Mouse (Mus musculus): Measurements from ENCODE around the gene Agap1. TPM values are rescaled to one million over a fixed set of nuclear protein-coding genes. Genes with fewer than 3 reads are reported as not detected.

The Agap1 gene
- total and polyA plus RNA-seq, 3 experiments = 0.01 TPM; not detected in 2

DNA sequence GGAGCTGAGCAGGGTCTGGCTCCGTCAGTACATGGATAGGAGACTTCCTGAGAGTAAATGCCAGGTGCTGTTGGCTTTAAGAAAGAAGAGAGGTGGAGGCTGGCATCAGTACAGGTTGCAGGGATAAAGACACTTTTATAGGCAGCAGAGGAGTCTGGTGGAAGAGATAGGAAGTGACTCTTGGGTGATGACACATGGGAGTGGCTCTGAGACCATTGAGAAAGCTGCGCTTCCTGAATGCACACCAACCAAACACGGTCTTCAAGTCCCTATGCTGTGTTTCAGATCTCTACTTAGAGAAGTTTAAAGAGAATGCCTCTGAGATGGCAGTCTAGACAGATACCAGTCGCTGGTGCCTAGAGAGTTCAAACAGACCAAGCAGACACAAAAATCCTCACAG, 108.8 kb downstream of the Agap1 start:
- TF ChIP-seq POLR2AphosphoS2 (IDR thresholded peaks at IDR 0.05; ENCODE audit: low read length) (no peak), BHLHE40 (IDR thresholded peaks at IDR 0.05; ENCODE audit: borderline replicate concordance, low read depth, low read length) (no peak), ZC3H11A (IDR thresholded peaks at IDR 0.05; ENCODE audit: low read depth, low read length) (no peak), ZMIZ1 (IDR thresholded peaks at IDR 0.05; ENCODE audit: low read depth, low read length) (no peak), NELFE (IDR thresholded peaks at IDR 0.05; ENCODE audit: low read depth, low read length) (no peak), E2F4 (IDR thresholded peaks at IDR 0.05; ENCODE audit: borderline replicate concordance, low read depth, low read length) (no peak)
- H3K9me3 ChIP-seq (replicated peaks; ENCODE audit: insufficient read depth, low read length) = no peaks in the 10 kb centered on the region

DNA sequence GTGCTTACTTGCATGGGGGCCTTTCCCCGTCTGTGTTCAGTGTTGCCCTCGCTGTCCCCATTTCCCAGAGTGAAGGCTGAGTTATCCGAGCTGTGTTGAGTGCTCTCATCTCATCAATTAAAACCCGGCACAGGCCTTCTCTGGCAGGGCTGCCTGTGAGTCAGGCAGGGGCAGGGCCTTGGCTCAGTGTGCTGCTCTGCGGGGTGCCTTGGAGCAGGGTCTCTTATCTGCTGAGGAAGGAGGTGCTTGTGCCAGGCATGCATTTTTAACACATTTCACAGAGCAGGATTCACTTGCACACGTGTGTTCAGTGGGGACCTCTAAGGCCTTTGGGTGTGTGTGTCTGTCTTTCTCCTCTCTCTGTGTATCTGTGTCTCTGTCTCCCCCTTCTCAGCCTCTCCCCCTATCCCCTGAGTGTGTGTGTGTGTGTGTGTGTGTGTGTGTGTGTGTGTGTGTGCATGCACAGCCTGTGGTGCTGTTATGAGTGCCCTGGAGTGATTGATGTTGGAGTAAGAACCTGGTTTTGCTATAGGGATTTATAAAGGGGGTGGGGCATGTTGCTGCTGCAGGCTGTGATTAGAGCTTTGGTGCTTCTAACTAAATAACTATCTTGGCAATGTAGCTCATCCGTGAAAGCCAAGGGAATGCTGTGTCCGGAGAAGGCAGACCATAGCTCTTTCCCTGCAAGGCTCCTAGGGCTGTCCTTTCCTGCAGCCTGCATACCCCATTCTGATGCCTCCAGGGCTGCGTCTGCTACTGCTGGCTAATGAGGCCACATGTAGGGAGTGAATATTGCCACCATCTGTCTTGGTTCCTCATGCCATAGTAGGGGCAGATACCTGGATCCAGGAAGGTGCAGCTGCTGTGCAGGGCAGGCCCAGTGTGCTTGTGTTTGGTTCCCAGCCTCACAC, 112.2 kb downstream of the Agap1 start:
- H3K4me3 ChIP-seq (ENCODE audit: control insufficient read depth in 1 of 2, insufficient read depth in 1 of 2, low read depth in 2 of 2, low read length in 2 of 2) = no peak overlapping the region
- TF ChIP-seq SMC3 (IDR thresholded peaks at IDR 0.05; ENCODE audit: low read depth, low read length) = no peak
- no peak for TF ChIP-seq E2F4 (IDR thresholded peaks at IDR 0.05; ENCODE audit: borderline replicate concordance, low read depth, low read length)
- TF ChIP-seq TAL1 (IDR thresholded peaks at IDR 0.05; ENCODE audit: low read length) = no peak
- no peak for TF ChIP-seq POLR2AphosphoS2 (IDR thresholded peaks at IDR 0.05; ENCODE audit: low read length)
- TF ChIP-seq NELFE (IDR thresholded peaks at IDR 0.05; ENCODE audit: low read depth, low read length) = no peak
- TF ChIP-seq ZMIZ1 (IDR thresholded peaks at IDR 0.05; ENCODE audit: low read depth, low read length) = no peak
- no peak for TF ChIP-seq RAD21 (IDR thresholded peaks at IDR 0.05; ENCODE audit: low read depth, low read length)
- no peak for TF ChIP-seq CHD2 (IDR thresholded peaks at IDR 0.05; ENCODE audit: low read length)
- TF ChIP-seq MAZ (IDR thresholded peaks at IDR 0.05; ENCODE audit: low read depth, low read length) = no peak
- TF ChIP-seq MEF2A (IDR thresholded peaks at IDR 0.05; ENCODE audit: extremely low read depth, insufficient replicate concordance, low read depth, low read length, poor library complexity, severe bottlenecking) = no peak
- TF ChIP-seq JUND (IDR thresholded peaks at IDR 0.05; ENCODE audit: low read depth, low read length) = no peak
- H3K9me3 ChIP-seq (replicated peaks; ENCODE audit: insufficient read depth, low read length) = no peaks in the 10 kb centered on the region
- no peaks in the 10 kb centered on the region for H3K27me3 ChIP-seq (ENCODE audit: control insufficient read depth in 1 of 2, insufficient read depth in 2 of 2, low read length in 2 of 2)
- H3K36me3 ChIP-seq (ENCODE audit: control insufficient read depth in 1 of 2, insufficient read depth in 2 of 2, low read length in 2 of 2) = no peaks in the 10 kb centered on the region
- no peak overlapping the region for H3K9ac ChIP-seq (ENCODE audit: control insufficient read depth, low read depth, low read length, poor library complexity, severe bottlenecking)
- no peak for DNase-seq (ENCODE audit: low read depth, low spot score)
- H3K79me2 ChIP-seq (ENCODE audit: control insufficient read depth, insufficient read depth, low read length, poor library complexity) = no peaks in the 10 kb centered on the region
- H3K27ac ChIP-seq (ENCODE audit: control insufficient read depth, low read depth, low read length) = no peak overlapping the region
- H3K4me1 ChIP-seq (ENCODE audit: control insufficient read depth in 1 of 2, insufficient read depth in 2 of 2, low read length in 2 of 2) = no peaks in the 10 kb centered on the region

More for the DNA sequence above, 108.8 kb downstream of the Agap1 start:
- Histone ChIP-seq H3K4me1 (ENCODE audit: control insufficient read depth in 1 of 2, insufficient read depth in 2 of 2, low read length in 2 of 2) (no peaks in the 10 kb centered on the region), H3K27ac (ENCODE audit: control insufficient read depth, low read depth, low read length) (no peak overlapping the region), H3K27me3 (ENCODE audit: control insufficient read depth in 1 of 2, insufficient read depth in 2 of 2, low read length in 2 of 2) (no peaks in the 10 kb centered on the region), H3K36me3 (ENCODE audit: control insufficient read depth in 1 of 2, insufficient read depth in 2 of 2, low read length in 2 of 2) (no peaks in the 10 kb centered on the region), H3K4me3 (ENCODE audit: control insufficient read depth in 1 of 2, insufficient read depth in 1 of 2, low read depth in 2 of 2, low read length in 2 of 2) (no peak overlapping the region), H3K9ac (ENCODE audit: control insufficient read depth, low read depth, low read length, poor library complexity, severe bottlenecking) (no peak overlapping the region), H3K79me2 (ENCODE audit: control insufficient read depth, insufficient read depth, low read length, poor library complexity) (no peaks in the 10 kb centered on the region)
- DNase-seq (ENCODE audit: low read depth, low spot score) = no peak

All from MEL (cell line).